Mouse (Mus musculus): ENCODE data around the gene Bmpr1b. TPM values are rescaled to one million over a fixed set of nuclear protein-coding genes. Genes with fewer than 3 reads are reported as not detected.
"Not testable (repeated sequence)": the region's sequence is repeated elsewhere in the genome, so short reads cannot be mapped to it uniquely, and the experiment has no call there.

Bmpr1b gene
- 5.5 and 7.4 TPM in 2 replicates for polyA plus RNA-seq (2015; fragmentation: Nextera tagmentation; extraction: Ambion mirVana)

- Histone ChIP-seq H3K27me3 (replicated peaks) (no peaks in the 10 kb centered on the region), H3K4me1 (peaks cover 4% of the 10 kb centered on the region; the same call in 1 of the 2 replicates), H3K27ac (peak within 1 kb of the TSS; percentile 60), H3K4me3 (replicated peaks) (peak within 1 kb of the TSS; percentile 70), H3K4me2 (peak within 1 kb of the TSS; percentile 91), H3K9ac (peak within 1 kb of the TSS; percentile 53; the same call in 1 of the 2 replicates), H3K36me3 (no peaks in the 10 kb centered on the region), H3K9me3 (no peaks in the 10 kb centered on the region)
- under 1% methylated on average over 65 of the region's 65 CpGs for WGBS
- ATAC-seq (ENCODE audit: insufficient read depth, low FRiP score, low read depth): peak; percentile 85
Measured at GRCm38 (mm10) chr3:142168863-142169521, at the start of gene Bmpr1b. Bmpr1b (minus strand) TSS chr3:142169425.

GRCm38 (mm10) chr3:142212821-142213220 is 43.6 kb upstream of the Bmpr1b start:
- Histone ChIP-seq H3K27me3 (replicated peaks) (no peaks in the 10 kb centered on the region), H3K27ac (no peak overlapping the region), H3K36me3 (no peaks in the 10 kb centered on the region), H3K9me3 (no peaks in the 10 kb centered on the region), H3K4me1 (no peaks in the 10 kb centered on the region), H3K4me3 (replicated peaks) (no peak overlapping the region), H3K9ac (no peak overlapping the region), H3K4me2 (no peak overlapping the region)
- WGBS: 62% methylated on average over 2 of the region's 2 CpGs
- ATAC-seq (ENCODE audit: insufficient read depth, low FRiP score, low read depth): no peak

- Histone ChIP-seq H3K27me3 (replicated peaks) (no peaks in the 10 kb centered on the region), H3K9ac (no peak overlapping the region), H3K4me1 (no peaks in the 10 kb centered on the region), H3K4me2 (no peak overlapping the region), H3K4me3 (replicated peaks) (no peak overlapping the region), H3K36me3 (no peaks in the 10 kb centered on the region), H3K27ac (no peak overlapping the region), H3K9me3 (no peaks in the 10 kb centered on the region)
- WGBS: 77% methylated on average over 3 of the region's 3 CpGs
- ATAC-seq (ENCODE audit: insufficient read depth, low FRiP score, low read depth): no peak
Measured at GRCm38 (mm10) chr3:142212186-142212585, 43.0 kb upstream of the Bmpr1b start.

GRCm38 (mm10) chr3:142209981-142210380 is 40.8 kb upstream of the Bmpr1b start:
- H3K9ac ChIP-seq: no peak overlapping the region
- no peaks in the 10 kb centered on the region for H3K27me3 ChIP-seq (replicated peaks)
- H3K4me3 ChIP-seq (replicated peaks): no peak overlapping the region
- 69% methylated on average over 6 of the region's 6 CpGs for WGBS
- no peaks in the 10 kb centered on the region for H3K9me3 ChIP-seq
- H3K27ac ChIP-seq: no peak overlapping the region
- no peaks in the 10 kb centered on the region for H3K36me3 ChIP-seq
- ATAC-seq (ENCODE audit: insufficient read depth, low FRiP score, low read depth): no peak
- no peaks in the 10 kb centered on the region for H3K4me1 ChIP-seq
- H3K4me2 ChIP-seq: no peak overlapping the region

GRCm38 (mm10) chr3:142209057-142209456 is 39.8 kb upstream of the Bmpr1b start:
- Histone ChIP-seq H3K4me3 (replicated peaks) (no peak overlapping the region), H3K9me3 (no peaks in the 10 kb centered on the region), H3K36me3 (no peaks in the 10 kb centered on the region), H3K27ac (no peak overlapping the region), H3K4me2 (no peak overlapping the region), H3K4me1 (no peaks in the 10 kb centered on the region), H3K27me3 (replicated peaks) (no peaks in the 10 kb centered on the region), H3K9ac (no peak overlapping the region)
- ATAC-seq (ENCODE audit: insufficient read depth, low FRiP score, low read depth): no peak
- 86% methylated on average over 11 of the region's 11 CpGs for WGBS

GRCm38 (mm10) chr3:142207488-142207887 is 38.3 kb upstream of the Bmpr1b start:
- 79% methylated on average over 6 of the region's 6 CpGs for WGBS
- no peak overlapping the region for H3K4me3 ChIP-seq (replicated peaks)

GRCm38 (mm10) chr3:142206316-142206715 is 37.1 kb upstream of the Bmpr1b start:
- 57% methylated on average over 3 of the region's 3 CpGs for WGBS
- H3K36me3 ChIP-seq: no peaks in the 10 kb centered on the region
- H3K4me1 ChIP-seq: no peaks in the 10 kb centered on the region
- no peaks in the 10 kb centered on the region for H3K27me3 ChIP-seq (replicated peaks)
- no peak overlapping the region for H3K4me3 ChIP-seq (replicated peaks)
- no peak overlapping the region for H3K9ac ChIP-seq
- ATAC-seq (ENCODE audit: insufficient read depth, low FRiP score, low read depth): no peak
- no peak overlapping the region for H3K4me2 ChIP-seq
- H3K27ac ChIP-seq: no peak overlapping the region
- H3K9me3 ChIP-seq: no peaks in the 10 kb centered on the region

More at GRCm38 (mm10) chr3:142207488-142207887, 38.3 kb upstream of the Bmpr1b start:
- Histone ChIP-seq H3K36me3 (no peaks in the 10 kb centered on the region), H3K4me1 (no peaks in the 10 kb centered on the region), H3K4me2 (no peak overlapping the region), H3K27me3 (replicated peaks) (no peaks in the 10 kb centered on the region), H3K9ac (no peak overlapping the region), H3K27ac (no peak overlapping the region), H3K9me3 (no peaks in the 10 kb centered on the region)
- no peak for ATAC-seq (ENCODE audit: insufficient read depth, low FRiP score, low read depth)

- 82% methylated on average over 8 of the region's 8 CpGs for WGBS
- Histone ChIP-seq H3K4me2 (no peak overlapping the region), H3K9me3 (no peaks in the 10 kb centered on the region), H3K4me3 (replicated peaks) (no peak overlapping the region), H3K27ac (no peak overlapping the region), H3K36me3 (no peaks in the 10 kb centered on the region), H3K27me3 (replicated peaks) (no peaks in the 10 kb centered on the region), H3K9ac (no peak overlapping the region), H3K4me1 (no peaks in the 10 kb centered on the region)
- no peak for ATAC-seq (ENCODE audit: insufficient read depth, low FRiP score, low read depth)
Measured at GRCm38 (mm10) chr3:142196142-142196541, 26.9 kb upstream of the Bmpr1b start.

GRCm38 (mm10) chr3:142191627-142192026 is 22.4 kb upstream of the Bmpr1b start:
- H3K27me3 ChIP-seq (replicated peaks); H3K4me1 ChIP-seq; H3K9ac ChIP-seq; H3K36me3 ChIP-seq; H3K27ac ChIP-seq; H3K9me3 ChIP-seq; H3K4me2 ChIP-seq; ATAC-seq (ENCODE audit: insufficient read depth, low FRiP score, low read depth); H3K4me3 ChIP-seq (replicated peaks): not testable (repeated sequence)

- 89% methylated on average over 3 of the region's 3 CpGs for WGBS
- H3K9me3 ChIP-seq: no peaks in the 10 kb centered on the region
- H3K36me3 ChIP-seq: no peaks in the 10 kb centered on the region
- H3K27ac ChIP-seq: no peak overlapping the region
- no peaks in the 10 kb centered on the region for H3K4me1 ChIP-seq
- ATAC-seq (ENCODE audit: insufficient read depth, low FRiP score, low read depth): no peak
- no peak overlapping the region for H3K9ac ChIP-seq
- H3K4me2 ChIP-seq: no peak overlapping the region
- H3K27me3 ChIP-seq (replicated peaks): no peaks in the 10 kb centered on the region
- H3K4me3 ChIP-seq (replicated peaks): no peak overlapping the region
Measured at GRCm38 (mm10) chr3:142186551-142186950, 17.3 kb upstream of the Bmpr1b start.

- no peak overlapping the region for H3K9ac ChIP-seq
- H3K27me3 ChIP-seq (replicated peaks): no peaks in the 10 kb centered on the region
- WGBS: 75% methylated on average over 4 of the region's 4 CpGs
- no peak for ATAC-seq (ENCODE audit: insufficient read depth, low FRiP score, low read depth)
- no peak overlapping the region for H3K4me2 ChIP-seq
- H3K27ac ChIP-seq: no peak overlapping the region
- no peaks in the 10 kb centered on the region for H3K4me1 ChIP-seq
- no peaks in the 10 kb centered on the region for H3K36me3 ChIP-seq
- no peaks in the 10 kb centered on the region for H3K9me3 ChIP-seq
- no peak overlapping the region for H3K4me3 ChIP-seq (replicated peaks)
Measured at GRCm38 (mm10) chr3:142173996-142174395, 4.8 kb upstream of the Bmpr1b start.

GRCm38 (mm10) chr3:142168251-142168862 is 868 bp downstream of the Bmpr1b start:
- peak overlapping the region; percentile 70 for H3K4me3 ChIP-seq (replicated peaks)
- no peaks in the 10 kb centered on the region for H3K9me3 ChIP-seq
- no peaks in the 10 kb centered on the region for H3K36me3 ChIP-seq
- no peaks in the 10 kb centered on the region for H3K27me3 ChIP-seq (replicated peaks)
- H3K4me2 ChIP-seq: peak overlapping the region; percentile 91
- peak overlapping the region; percentile 60; the same call in 1 of the 2 replicates for H3K27ac ChIP-seq
- peaks cover 4% of the 10 kb centered on the region; the same call in 1 of the 2 replicates for H3K4me1 ChIP-seq
- ATAC-seq (ENCODE audit: insufficient read depth, low FRiP score, low read depth): no peak
- H3K9ac ChIP-seq: peak overlapping the region; percentile 53; the same call in 1 of the 2 replicates
- 9% methylated on average over 9 of the region's 9 CpGs for WGBS

Data from stomach, embryonic 15.5 days (tissue).